Mouse (Mus musculus) small intestine, adult 10 weeks (tissue): ENCODE measurements around the gene Kcnk12. TPM values are rescaled to one million over a fixed set of nuclear protein-coding genes. Genes with fewer than 3 reads are reported as not detected.

ENCODE experiments used
- polyA plus RNA-seq: library from polyadenylated mRNA; stranded (reverse); fragments of 350-450 nt; fragmentation: Illumina TruSeq; extraction: RNeasy Lipid Tissue Mini Kit (QIAGEN cat#74804); gene quantifications from one replicate; pipeline ENCODE4 v1.2.3, GENCODE M21; 2014; ENCODE audit warnings: low replicate concordance

Gene Kcnk12
- polyA plus RNA-seq: not detected

DNA sequence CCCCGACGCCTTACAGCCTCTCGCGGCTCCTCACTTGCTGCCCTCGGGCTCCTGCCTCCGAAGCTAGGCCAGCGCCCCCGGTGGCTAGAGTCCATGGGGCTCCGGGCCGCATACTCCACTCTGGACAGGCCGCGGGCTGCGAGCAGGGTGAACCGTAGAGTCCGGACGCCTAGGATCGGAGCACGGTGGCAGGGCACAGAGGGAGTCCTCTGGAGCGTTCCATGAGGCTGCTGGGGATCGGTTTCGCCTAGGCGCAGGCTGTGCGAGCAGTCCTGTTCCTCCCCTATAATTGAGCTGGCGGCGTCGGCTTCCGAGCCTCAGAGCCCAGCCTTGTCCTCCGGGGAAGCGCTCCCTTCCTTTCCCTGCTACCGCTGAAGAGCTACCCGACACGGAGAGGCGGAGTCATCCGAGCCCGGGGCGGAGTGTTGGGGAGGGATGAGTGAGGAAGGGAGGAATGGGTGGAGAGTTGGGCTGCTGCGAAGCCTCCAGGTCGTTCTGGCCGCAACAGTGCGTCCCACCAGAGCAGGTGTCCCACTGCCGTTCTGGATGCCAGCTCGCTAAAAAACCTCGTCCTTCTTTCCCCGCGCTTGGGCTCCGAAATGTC lies at the start of gene Kcnk12:
TSS of gene Kcnk12 (minus strand) at position 307 of the 604 bp plus-strand sequence.

Other genes with a start within 250 kb of the Kcnk12 start
- 1,158 TPM for gene Epcam, start 162.0 kb downstream of the Kcnk12 start, polyA plus RNA-seq
- 16.7 TPM for gene Msh2, start 125.7 kb downstream of the Kcnk12 start, polyA plus RNA-seq
- gene Rpl36-ps4, start 123.0 kb upstream of the Kcnk12 start, polyA plus RNA-seq: not detected
- 12.5 TPM for gene Msh6, start 177.1 kb upstream of the Kcnk12 start, polyA plus RNA-seq